Mouse (Mus musculus): ENCODE measurements around the gene 4931406P16Rik.

DNA sequence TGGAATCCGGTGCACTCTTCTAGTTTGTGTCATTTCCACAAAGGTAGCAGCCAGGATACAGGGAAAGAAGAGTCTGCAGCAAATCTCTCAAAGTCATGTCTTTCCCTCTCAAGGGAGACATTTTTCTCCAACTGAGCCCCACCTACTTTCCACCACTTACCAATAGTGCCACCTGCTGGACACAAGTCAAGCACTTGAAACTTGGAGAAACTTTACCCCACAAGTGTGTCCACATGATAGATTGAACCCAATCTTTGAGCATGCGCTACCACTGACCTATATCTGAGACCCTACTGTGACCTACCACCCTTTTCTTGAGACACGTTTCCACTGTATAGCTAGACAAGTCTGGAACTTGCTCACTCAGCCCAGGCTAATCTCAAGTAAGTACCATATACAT is 115.0 kb downstream of the 4931406P16Rik start:
- TF ChIP-seq POLR2A (IDR thresholded peaks at IDR 0.05; ENCODE audit: borderline replicate concordance, insufficient read depth, low read length) = no peak
- TF ChIP-seq CTCF (IDR thresholded peaks at IDR 0.05; ENCODE audit: borderline replicate concordance, insufficient read depth, low read depth, low read length) = peak; percentile 23; the same call in 1 of the 2 replicates
